Mouse (Mus musculus): ENCODE measurements at regions not wholly inside any gene's neighbourhood (a gene's known extent, or its start where the extent isn't known, plus 50 kb on each side); places are given as distances from the start of the nearest gene placed in this dataset.

GRCm38 (mm10) chr4:122025866-122026265 is 404.0 kb upstream of the Gm12887 start:
- ATAC-seq (replicated peaks; ENCODE audit: poor library complexity, severe bottlenecking): no peak

GRCm38 (mm10) chr4:122022854-122023253 is 401.0 kb upstream of the Gm12887 start:
- no peak for ATAC-seq (replicated peaks; ENCODE audit: poor library complexity, severe bottlenecking)

GRCm38 (mm10) chr4:122008938-122009459 is 387.1 kb upstream of the Gm12887 start:
- ATAC-seq (replicated peaks; ENCODE audit: poor library complexity, severe bottlenecking): peak; percentile 55

- peak; percentile 42 for ATAC-seq (replicated peaks; ENCODE audit: poor library complexity, severe bottlenecking)
Observed at GRCm38 (mm10) chr4:122008168-122008839, 386.4 kb upstream of the Gm12887 start.

GRCm38 (mm10) chr4:121986741-121987140 is 364.8 kb upstream of the Gm12887 start:
- no peak for ATAC-seq (replicated peaks; ENCODE audit: poor library complexity, severe bottlenecking)

- ATAC-seq (replicated peaks; ENCODE audit: poor library complexity, severe bottlenecking): no peak
Observed at GRCm38 (mm10) chr4:121985371-121985770, 363.5 kb upstream of the Gm12887 start.

- ATAC-seq (replicated peaks; ENCODE audit: poor library complexity, severe bottlenecking): no peak
Observed at GRCm38 (mm10) chr4:121975831-121976230, 353.9 kb upstream of the Gm12887 start.

All from granulocyte monocyte progenitor cell, adult 5-6 weeks (primary cell).